Mouse (Mus musculus) frontal cortex, adult (tissue): Measurements from ENCODE around the gene Cyp2d9.
"Not testable (repeated sequence)": the region's sequence is repeated elsewhere in the genome, so short reads cannot be mapped to it uniquely, and the experiment has no call there.

Experiments
- ATAC-seq: cut with Nextera tagmentation; 2 replicates; pipeline ENCODE4 v1.9.2; 2017; ENCODE audit warnings: mild to moderate bottlenecking, moderate library complexity, mixed read lengths; ENCODE audit not compliant: low TSS enrichment

The Cyp2d9 gene

GRCm38 (mm10) chr15:82433137-82433536 is at the start of gene Cyp2d9:
TSS of gene Cyp2d9 (plus strand) at chr15:82433437.
- ATAC-seq = no peak

GRCm38 (mm10) chr15:82385729-82386128 is 47.5 kb upstream of the Cyp2d9 start:
- no peak for ATAC-seq

DNA sequence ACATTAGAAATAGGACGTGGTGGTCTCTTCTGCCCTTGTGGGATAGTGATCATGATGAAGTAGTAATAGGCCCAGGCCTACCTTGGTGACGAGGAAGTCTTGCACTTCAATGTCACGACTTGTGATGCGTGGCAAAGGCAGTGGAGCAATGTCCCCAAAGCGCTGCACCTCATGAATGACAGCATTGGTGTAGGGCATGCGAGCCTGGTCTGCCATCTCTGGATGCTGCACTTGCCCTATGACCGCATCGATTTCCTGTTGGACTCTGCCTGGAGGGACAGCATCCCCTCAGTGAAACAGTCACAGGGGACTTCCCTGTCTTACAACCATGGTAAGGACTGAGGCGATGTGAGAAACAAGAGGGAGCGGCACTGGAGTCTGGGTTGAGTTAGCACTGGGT is 43.3 kb upstream of the Cyp2d9 start:
- ATAC-seq = not testable (repeated sequence)

DNA sequence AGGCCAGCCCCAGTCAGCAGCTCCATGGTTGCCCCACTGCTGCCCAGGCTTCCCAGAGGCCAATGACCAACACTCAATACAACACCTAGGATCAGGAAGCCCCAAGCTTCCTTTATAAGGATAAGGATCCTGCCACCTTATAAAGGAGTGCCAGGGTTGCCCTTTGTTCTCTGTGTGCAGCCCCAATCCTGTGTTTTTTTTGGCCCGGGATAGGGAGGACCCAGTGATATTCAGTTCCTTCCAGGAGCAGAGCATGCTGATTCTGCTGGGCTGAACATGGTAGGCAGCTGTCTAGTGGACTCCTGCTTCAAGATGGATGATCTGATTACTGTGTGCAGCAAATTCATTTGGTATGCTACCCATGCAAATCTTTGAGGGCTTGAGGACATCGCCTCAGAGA is 39.3 kb upstream of the Cyp2d9 start, which contains the start of gene Cyp2d11:
Gene Cyp2d11, minus strand, starts transcription at position 101 of the 400 bp plus-strand sequence.
- not testable (repeated sequence) for ATAC-seq

GRCm38 (mm10) chr15:82395955-82396354 is 37.3 kb upstream of the Cyp2d9 start:
- ATAC-seq = not testable (repeated sequence)

DNA sequence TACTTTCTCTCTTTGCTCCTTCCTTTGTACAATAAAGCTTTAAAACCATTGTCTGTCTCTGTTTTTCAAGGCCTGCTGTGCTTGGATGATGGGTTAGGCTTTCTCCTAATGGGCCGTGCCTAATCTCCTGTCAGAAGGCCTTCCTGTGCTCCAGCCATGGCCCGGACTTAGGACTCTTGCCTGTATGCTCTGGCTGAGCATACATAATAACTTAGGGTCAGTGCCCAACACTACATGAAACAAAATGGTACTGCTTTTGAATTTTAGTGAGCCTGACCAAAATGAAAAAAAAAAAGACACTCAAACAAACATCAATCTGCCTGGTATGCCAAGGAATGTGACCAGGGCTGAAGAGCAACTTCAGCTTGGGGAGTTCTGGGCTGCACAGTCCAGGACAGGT is 31.7 kb upstream of the Cyp2d9 start:
- ATAC-seq = no peak

GRCm38 (mm10) chr15:82402106-82402505 is 31.1 kb upstream of the Cyp2d9 start:
- no peak for ATAC-seq

GRCm38 (mm10) chr15:82402741-82403140 is 30.5 kb upstream of the Cyp2d9 start:
- no peak for ATAC-seq

DNA sequence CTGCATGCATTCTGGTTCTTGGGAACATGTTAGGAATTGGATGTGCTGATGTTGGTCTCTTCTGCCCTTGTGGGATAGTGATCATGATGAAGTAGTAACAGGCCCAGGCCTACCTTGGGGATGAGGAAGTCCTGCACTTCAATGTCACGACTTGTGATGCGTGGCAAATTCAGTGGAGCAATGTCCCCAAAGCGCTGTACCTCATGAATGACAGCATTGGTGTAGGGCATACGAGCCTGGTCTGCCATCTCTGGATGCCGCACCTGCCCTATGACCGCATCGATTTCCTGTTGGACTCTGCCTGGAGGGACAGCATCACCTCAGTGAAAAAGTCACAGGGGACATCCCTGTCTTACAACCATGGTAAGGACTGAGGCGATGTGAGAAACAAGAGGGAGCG is 29.6 kb upstream of the Cyp2d9 start:
- ATAC-seq = no peak

DNA sequence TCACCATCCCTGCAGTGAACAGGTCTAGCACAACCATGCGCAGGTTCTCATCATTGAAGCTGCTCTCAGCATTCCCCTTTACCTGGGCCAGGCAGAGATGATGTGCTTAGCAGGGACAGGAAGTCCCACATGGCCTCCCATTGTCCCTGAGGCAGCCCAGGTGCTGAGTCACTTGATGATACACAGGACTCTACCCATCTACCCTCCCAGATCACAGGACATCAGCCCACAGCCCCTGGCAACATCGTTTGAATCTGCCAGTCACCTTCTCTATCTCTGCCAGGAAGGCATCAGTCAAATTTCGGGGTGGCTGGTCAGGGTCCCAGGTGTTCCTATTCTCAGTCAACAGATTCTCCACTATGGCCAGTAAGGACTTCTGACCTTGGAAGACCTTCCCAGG is 29.1 kb upstream of the Cyp2d9 start:
- no peak for ATAC-seq

- ATAC-seq = no peak
Measured at GRCm38 (mm10) chr15:82406981-82407380, 26.3 kb upstream of the Cyp2d9 start, which contains the start of gene Cyp2d10. TSS of gene Cyp2d10 (minus strand) at chr15:82407195.

- no peak for ATAC-seq
Measured at GRCm38 (mm10) chr15:82407536-82407935, 25.7 kb upstream of the Cyp2d9 start.

- peak; percentile 99 for ATAC-seq
Measured at GRCm38 (mm10) chr15:82416797-82417789, 16.1 kb upstream of the Cyp2d9 start.

DNA sequence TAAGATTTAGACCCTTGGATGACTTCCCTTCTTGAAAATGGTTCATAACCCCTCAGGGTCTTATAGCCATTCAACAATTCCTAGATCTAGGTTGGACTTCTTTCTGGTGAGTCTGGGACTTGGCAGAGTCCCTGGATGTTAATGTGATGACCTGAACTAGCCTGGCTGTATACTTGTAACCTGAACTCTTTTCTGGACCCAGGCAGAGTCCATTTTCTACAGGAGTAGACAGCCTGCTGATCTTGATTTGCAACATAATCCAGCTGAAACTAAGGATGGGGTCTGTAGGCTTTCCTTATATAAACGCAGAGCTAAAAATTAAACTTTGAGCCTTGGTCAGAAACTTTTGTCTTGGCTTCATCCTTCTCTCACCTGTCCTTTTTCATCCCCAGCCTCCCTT is 14.6 kb upstream of the Cyp2d9 start:
- ATAC-seq = no peak

DNA sequence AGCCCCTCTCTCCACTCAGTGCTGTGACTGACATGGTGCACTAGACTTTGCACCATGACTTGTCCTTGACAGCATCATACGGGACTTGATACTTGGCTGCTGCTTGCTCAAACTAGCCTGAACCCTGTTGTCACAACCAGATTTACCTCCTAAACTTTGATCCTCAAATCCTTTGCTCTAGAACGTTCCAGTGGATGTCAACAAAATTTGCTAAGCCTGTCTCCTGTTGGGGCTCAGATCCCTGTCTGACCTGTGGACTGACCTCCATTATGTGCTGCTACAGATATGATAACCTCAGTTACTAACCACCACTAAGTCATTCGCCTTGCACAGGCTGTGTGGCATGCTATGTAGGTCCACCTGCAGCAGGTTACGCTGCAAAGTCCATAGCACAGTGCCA is 10.3 kb upstream of the Cyp2d9 start:
- ATAC-seq = no peak

- ATAC-seq = no peak
Measured at GRCm38 (mm10) chr15:82423471-82423870, 9.8 kb upstream of the Cyp2d9 start.

GRCm38 (mm10) chr15:82433621-82434020 is 384 bp downstream of the Cyp2d9 start:
- no peak for ATAC-seq

GRCm38 (mm10) chr15:82434541-82434940 is 1.3 kb downstream of the Cyp2d9 start:
- ATAC-seq = no peak

DNA sequence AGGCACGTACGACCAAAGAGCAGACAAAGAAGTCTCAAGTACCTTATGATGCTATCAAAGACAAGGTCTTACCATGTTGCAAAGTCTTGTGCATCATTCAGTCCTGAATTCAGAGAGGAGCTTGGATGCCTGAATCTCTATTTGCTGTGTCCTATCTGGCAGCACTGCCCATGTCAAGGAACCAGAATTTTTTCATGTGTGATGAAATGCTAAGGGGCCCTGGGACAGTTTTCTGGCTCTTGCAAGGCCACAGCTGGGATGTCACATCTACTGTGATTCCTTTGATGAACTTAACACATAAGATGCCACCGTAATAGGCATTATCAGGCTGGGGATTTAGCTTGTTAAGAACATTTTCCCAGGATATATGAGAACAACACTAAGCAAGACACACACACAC is 1.8 kb downstream of the Cyp2d9 start:
- ATAC-seq = no peak

GRCm38 (mm10) chr15:82435606-82436005 is 2.4 kb downstream of the Cyp2d9 start:
- no peak for ATAC-seq

- no peak for ATAC-seq
Measured at GRCm38 (mm10) chr15:82437975-82438617, 4.9 kb downstream of the Cyp2d9 start.

DNA sequence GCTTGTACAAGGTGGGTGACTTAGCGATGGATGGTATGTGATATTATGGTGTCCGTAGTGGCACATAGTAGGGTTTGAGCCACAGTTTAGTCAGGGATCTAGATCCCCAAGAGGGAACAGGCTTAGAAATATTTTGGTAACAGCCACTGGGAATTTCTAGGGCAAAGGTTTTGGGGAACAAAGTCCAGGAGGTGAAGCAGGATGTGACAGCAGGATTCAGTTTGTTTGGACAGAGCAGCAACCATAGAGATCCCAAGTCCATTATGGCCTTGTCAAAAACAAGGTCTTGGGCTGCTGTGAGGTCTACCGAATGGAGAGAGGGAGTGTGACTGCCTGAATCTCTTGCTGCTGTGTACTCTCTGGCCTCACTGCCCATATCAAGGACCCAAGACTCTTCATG is 10.4 kb downstream of the Cyp2d9 start:
- ATAC-seq = no peak

DNA sequence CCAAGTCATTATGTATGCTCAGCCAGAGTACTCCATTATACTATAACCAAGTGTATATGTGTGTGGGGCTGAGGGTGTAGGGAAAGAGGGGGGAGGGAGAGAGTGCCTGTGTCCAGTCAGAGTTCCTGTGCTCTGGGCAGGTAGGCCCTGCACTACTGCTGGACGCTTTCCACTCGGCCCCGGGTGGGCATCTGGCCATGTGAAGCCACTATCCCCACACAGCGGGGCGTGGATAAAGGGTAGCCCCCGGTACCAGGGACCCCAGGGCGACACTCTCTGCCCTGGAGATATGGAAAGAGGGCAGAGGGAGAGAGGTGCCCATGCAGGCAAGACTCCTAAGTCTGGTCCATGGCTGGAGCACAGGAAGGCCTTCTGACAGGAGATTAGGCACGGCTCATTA is 12.0 kb downstream of the Cyp2d9 start:
- ATAC-seq = no peak
